Mouse (Mus musculus) kidney, postnatal 10 days (tissue): ENCODE data around the gene Lamtor3.
"Not testable (repeated sequence)": the region's sequence is repeated elsewhere in the genome, so short reads cannot be mapped to it uniquely, and the experiment has no call there.

Source experiments
- DNase-seq: peaks from one replicate; pipeline ENCODE4 v3.0.0; 2021; ENCODE audit warnings: mixed read lengths

The Lamtor3 gene

GRCm38 (mm10) chr3:137963508-137963907 lies 45.2 kb downstream of the Lamtor3 start:
- DNase-seq, result no peak

GRCm38 (mm10) chr3:137964014-137964413 lies 45.7 kb downstream of the Lamtor3 start:
- not testable (repeated sequence) for DNase-seq

- no peak for DNase-seq
Observed at GRCm38 (mm10) chr3:137968105-137968819, 50.0 kb downstream of the Lamtor3 start.

GRCm38 (mm10) chr3:137968820-137969486 lies 50.6 kb downstream of the Lamtor3 start:
- DNase-seq, result no peak

- peak; percentile 41 for DNase-seq
Observed at GRCm38 (mm10) chr3:137969951-137970350, 51.6 kb downstream of the Lamtor3 start.

- no peak for DNase-seq
Observed at GRCm38 (mm10) chr3:137972224-137972623, 53.9 kb downstream of the Lamtor3 start.

GRCm38 (mm10) chr3:137972989-137973388 lies 54.7 kb downstream of the Lamtor3 start:
- DNase-seq, result no peak

GRCm38 (mm10) chr3:137974306-137974705 lies 56.0 kb downstream of the Lamtor3 start:
- DNase-seq, result no peak

GRCm38 (mm10) chr3:137975435-137975834 lies 57.1 kb downstream of the Lamtor3 start:
- no peak for DNase-seq

- no peak for DNase-seq
Observed at GRCm38 (mm10) chr3:137975856-137976423, 57.6 kb downstream of the Lamtor3 start.

- DNase-seq, result no peak
Observed at GRCm38 (mm10) chr3:137976943-137977628, 58.8 kb downstream of the Lamtor3 start.

GRCm38 (mm10) chr3:137977629-137978041 lies 59.3 kb downstream of the Lamtor3 start:
- DNase-seq, result no peak

GRCm38 (mm10) chr3:137978233-137978632 lies 59.9 kb downstream of the Lamtor3 start:
- DNase-seq, result no peak
